Mouse (Mus musculus): ENCODE results near the gene Mtch1. TPM values are rescaled to one million over a fixed set of nuclear protein-coding genes. Genes with fewer than 3 reads are reported as not detected.

The Mtch1 gene
- total RNA-seq (2012; rRNA removed) (139 and 143 TPM in 2 replicates), total RNA-seq (2014; rRNA removed) (56.8 and 66.1 TPM in 2 replicates), polyA plus RNA-seq (2012; ENCODE audit: insufficient read length, low read depth) (102 and 110 TPM in 2 replicates)

DNA sequence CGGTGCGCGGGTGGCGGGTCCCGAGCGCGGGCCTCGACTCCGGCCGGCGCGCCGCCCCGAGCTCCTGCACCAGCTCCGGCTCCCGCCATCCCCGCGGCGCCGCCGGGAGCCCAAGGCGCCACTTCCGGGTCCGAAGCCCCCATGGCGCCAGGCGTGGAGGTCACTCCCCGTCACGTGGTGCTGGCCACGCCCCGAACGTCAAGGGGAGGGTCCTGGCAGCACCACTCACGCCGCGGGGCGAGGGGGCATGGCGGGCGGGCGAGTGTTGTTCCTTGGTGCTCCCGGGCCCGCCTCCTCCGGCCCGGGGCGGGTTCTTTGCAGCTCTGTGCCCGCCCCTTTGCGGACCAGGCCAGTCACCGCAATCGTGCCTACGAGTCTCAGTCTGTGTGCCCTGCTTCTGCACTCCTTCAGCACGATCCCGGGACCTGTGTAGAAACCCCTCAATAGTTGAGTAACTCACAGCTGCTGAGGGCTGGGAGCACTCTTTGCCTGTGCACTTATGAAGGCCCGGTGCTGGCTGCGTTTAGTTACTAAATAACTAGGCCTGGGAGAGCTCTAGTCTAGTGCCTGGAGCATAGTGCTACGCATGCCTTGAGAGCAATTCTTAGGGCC is at the start of gene Mtch1:
TSS of gene Mtch1 (minus strand) at position 290 of the 612 bp plus-strand sequence.
- dilution Hi-C loops (cut with MboI; ENCODE audit: extremely low pct_ligation_motif_present, extremely low pct_unique_long_range_greater_than_20kb, low sequenced_read_pairs): no loop called here
- in situ Hi-C loops (cut with MboI; ENCODE audit: low pct_ligation_motif_present, low pct_unique_long_range_greater_than_20kb, low sequenced_read_pairs): no loop called here

DNA sequence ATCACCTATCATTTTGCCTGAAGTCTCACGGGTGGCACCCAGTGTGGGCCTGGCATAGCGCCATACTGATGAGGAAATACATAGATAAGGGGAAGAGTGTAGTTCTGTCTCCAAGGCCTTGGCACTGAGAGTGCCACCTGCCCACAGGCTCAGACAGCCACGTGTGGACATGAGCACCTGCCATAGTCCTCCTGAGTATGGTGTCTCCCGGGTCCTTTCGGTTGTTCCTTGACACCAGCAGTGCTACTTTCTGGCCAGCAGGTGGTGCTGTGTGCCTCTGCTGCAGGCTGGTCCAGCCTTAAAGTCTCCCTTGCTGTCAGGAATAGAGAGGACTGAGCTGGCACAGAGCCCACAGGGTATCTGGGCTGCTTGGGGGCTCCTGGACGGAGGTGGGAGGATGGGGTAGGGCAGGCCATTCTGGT is 49.1 kb upstream of the Mtch1 start:
- Histone ChIP-seq H3K4me1 (ENCODE audit: control insufficient read depth in 1 of 2, insufficient read depth in 2 of 2) (peaks cover 27 to 71% of the 10 kb centered on the region in 2 experiments), H3K4me3 (replicated peaks in 1 of 3; ENCODE audit: low read depth in 2 of 3, low read length in 2 of 3, poor library complexity in 1 of 3) (peak overlapping the region in 2 of 3 experiments; percentile 51 to 55), H3K9me3 (replicated peaks; ENCODE audit: low read length) (no peaks in the 10 kb centered on the region), H3K9ac (ENCODE audit: insufficient read depth, low read depth) (peak overlapping the region; percentile 87; the same call in 1 of the 2 replicates), H3K27ac (ENCODE audit: insufficient read depth, low read depth) (peak overlapping the region; percentile 89), H3K36me3 (replicated peaks in 1 of 2; ENCODE audit: control insufficient read depth in 1 of 2, insufficient read depth in 1 of 2, low read length in 1 of 2) (no peaks in the 10 kb centered on the region), H3K79me2 (replicated peaks; ENCODE audit: control insufficient read depth, extremely low read depth, insufficient read depth, poor library complexity, severe bottlenecking) (no peaks in the 10 kb centered on the region), H3K27me3 (replicated peaks) (no peaks in the 10 kb centered on the region), H3K4me2 (ENCODE audit: insufficient read depth, low read depth, poor library complexity, severe bottlenecking) (peak overlapping the region; percentile 94)
- dilution Hi-C loops (cut with MboI; ENCODE audit: extremely low pct_ligation_motif_present, extremely low pct_unique_long_range_greater_than_20kb, low sequenced_read_pairs) (no loop called here), in situ Hi-C loops (cut with MboI; ENCODE audit: low pct_ligation_motif_present, low pct_unique_long_range_greater_than_20kb, low sequenced_read_pairs) (loop anchor here (5.0 kb wide), 2 partner anchors 35 to 95 kb away; partner anchors contain the start of gene Pim1)
- peak; percentile 91 for DNase-seq (ENCODE audit: extremely low read depth)
- peak; percentile 81; the same call in 1 of the 2 replicates for TF ChIP-seq MAZ (IDR thresholded peaks at IDR 0.05; ENCODE audit: low read depth, low read length)
- peak; percentile 78 for TF ChIP-seq TCF12 (IDR thresholded peaks at IDR 0.05; ENCODE audit: low read depth, low read length)
- TF ChIP-seq JUN (IDR thresholded peaks at IDR 0.05; ENCODE audit: insufficient read depth, low read depth, low read length): no peak
- TF ChIP-seq ZMIZ1 (IDR thresholded peaks at IDR 0.05; ENCODE audit: low read depth, low read length): no peak
- TF ChIP-seq KAT2A (IDR thresholded peaks at IDR 0.05; ENCODE audit: insufficient replicate concordance, low read length): no peak
- TF ChIP-seq SMC3 (IDR thresholded peaks at IDR 0.05; ENCODE audit: low read depth, low read length): peak; percentile 99
- 0 out of 2 replicates have a peak, but pooled peaks have one; percentile 37 for TF ChIP-seq ZNF384 (IDR thresholded peaks at IDR 0.05; ENCODE audit: low read depth, low read length)
- no peak for TF ChIP-seq EP300 (IDR thresholded peaks at IDR 0.05; ENCODE audit: low read length)
- TF ChIP-seq SIN3A (IDR thresholded peaks at IDR 0.05; ENCODE audit: low read length): peak; percentile 77
- TF ChIP-seq HCFC1 (IDR thresholded peaks at IDR 0.05; ENCODE audit: low read depth, low read length): no peak
- no peak for TF ChIP-seq PAX5 (IDR thresholded peaks at IDR 0.05; ENCODE audit: low read length)
- TF ChIP-seq RAD21 (IDR thresholded peaks at IDR 0.05; ENCODE audit: low read depth, low read length): peak; percentile 98
- peak; percentile 20; the same call in 1 of the 2 replicates for TF ChIP-seq ELF1 (IDR thresholded peaks at IDR 0.05; ENCODE audit: low read depth, low read length)
- TF ChIP-seq POLR2A (IDR thresholded peaks at IDR 0.05; ENCODE audit: low read depth, low read length): peak; percentile 58; the same call in 1 of the 2 replicates
- TF ChIP-seq CHD1 (IDR thresholded peaks at IDR 0.05; ENCODE audit: low read depth, low read length): no peak

More for the DNA sequence above, at the start of gene Mtch1:
- H3K4me2 ChIP-seq (ENCODE audit: insufficient read depth, low read depth, poor library complexity, severe bottlenecking): peak within 1 kb of the TSS; percentile 83
- peak; percentile 97 for DNase-seq (ENCODE audit: extremely low read depth)
- no peaks in the 10 kb centered on the region for H3K27me3 ChIP-seq (replicated peaks)
- H3K4me1 ChIP-seq (ENCODE audit: control insufficient read depth in 1 of 2, insufficient read depth in 2 of 2): peaks cover 6 to 29% of the 10 kb centered on the region in 2 experiments
- H3K79me2 ChIP-seq (replicated peaks; ENCODE audit: control insufficient read depth, extremely low read depth, insufficient read depth, poor library complexity, severe bottlenecking): peaks cover 19% of the 10 kb centered on the region
- TF ChIP-seq UBTF (IDR thresholded peaks at IDR 0.05; ENCODE audit: low read depth, low read length) (0 out of 2 replicates have a peak, but pooled peaks have one; percentile 15), MAFK (IDR thresholded peaks at IDR 0.05; ENCODE audit: insufficient replicate concordance, low read length) (no peak), NRF1 (IDR thresholded peaks at IDR 0.05; ENCODE audit: low read depth, low read length) (peak; percentile 47; the same call in 1 of the 2 replicates), CHD1 (IDR thresholded peaks at IDR 0.05; ENCODE audit: low read depth, low read length) (no peak), MAX (IDR thresholded peaks at IDR 0.05; ENCODE audit: low read length) (peak; percentile 94), RAD21 (IDR thresholded peaks at IDR 0.05; ENCODE audit: low read depth, low read length) (no peak), KAT2A (IDR thresholded peaks at IDR 0.05; ENCODE audit: insufficient replicate concordance, low read length) (0 out of 2 replicates have a peak, but pooled peaks have one; percentile 58), IRF4 (IDR thresholded peaks at IDR 0.05; ENCODE audit: low read depth, low read length) (0 out of 2 replicates have a peak, but pooled peaks have one; percentile 28), ZMIZ1 (IDR thresholded peaks at IDR 0.05; ENCODE audit: low read depth, low read length) (peak; percentile 85), MXI1 (IDR thresholded peaks at IDR 0.05; ENCODE audit: low read depth, low read length) (peak; percentile 85), PAX5 (IDR thresholded peaks at IDR 0.05; ENCODE audit: low read length) (no peak), HCFC1 (IDR thresholded peaks at IDR 0.05; ENCODE audit: low read depth, low read length) (peak; percentile 72), ZC3H11A (IDR thresholded peaks at IDR 0.05; ENCODE audit: low read depth, low read length) (no peak), USF2 (conservative IDR thresholded peaks at IDR 0.05; ENCODE audit: low read depth, low read length) (peak; percentile 89), GABPA (IDR thresholded peaks at IDR 0.05; ENCODE audit: insufficient replicate concordance, low read depth, low read length) (no peak), POLR2AphosphoS2 (IDR thresholded peaks at IDR 0.05; ENCODE audit: low read depth, low read length) (peak; percentile 58; the same call in 1 of the 2 replicates), POLR2A (IDR thresholded peaks at IDR 0.05; ENCODE audit: low read depth, low read length) (peak; percentile 85), JUND (conservative IDR thresholded peaks at IDR 0.05; ENCODE audit: low read depth, low read length) (no peak), CHD2 (IDR thresholded peaks at IDR 0.05; ENCODE audit: low read length) (0 out of 2 replicates have a peak, but pooled peaks have one; percentile 25), CTCF (conservative IDR thresholded peaks at IDR 0.05 in 1 of 2, IDR thresholded peaks at IDR 0.05 in 1 of 2; ENCODE audit: low read depth in 2 of 2, low read length in 2 of 2) (no peak), JUN (IDR thresholded peaks at IDR 0.05; ENCODE audit: insufficient read depth, low read depth, low read length) (no peak), RCOR1 (conservative IDR thresholded peaks at IDR 0.05; ENCODE audit: low read depth, low read length) (no peak), EP300 (IDR thresholded peaks at IDR 0.05; ENCODE audit: low read length) (no peak), USF1 (IDR thresholded peaks at IDR 0.05; ENCODE audit: low read depth, low read length) (peak; percentile 96), E2F4 (IDR thresholded peaks at IDR 0.05; ENCODE audit: insufficient replicate concordance, low read depth, low read length) (no peak), SIN3A (IDR thresholded peaks at IDR 0.05; ENCODE audit: low read length) (peak; percentile 74), TBP (conservative IDR thresholded peaks at IDR 0.05; ENCODE audit: low read depth, low read length) (peak; percentile 50; the same call in 1 of the 2 replicates), ZNF384 (IDR thresholded peaks at IDR 0.05; ENCODE audit: low read depth, low read length) (no peak), MAZ (IDR thresholded peaks at IDR 0.05; ENCODE audit: low read depth, low read length) (0 out of 2 replicates have a peak, but pooled peaks have one; percentile 45), NELFE (IDR thresholded peaks at IDR 0.05; ENCODE audit: low read depth, low read length) (peak; percentile 84), TCF12 (IDR thresholded peaks at IDR 0.05; ENCODE audit: low read depth, low read length) (peak; percentile 91), BHLHE40 (IDR thresholded peaks at IDR 0.05; ENCODE audit: low read depth, low read length) (peak; percentile 73), ELF1 (IDR thresholded peaks at IDR 0.05; ENCODE audit: low read depth, low read length) (peak; percentile 99), ETS1 (conservative IDR thresholded peaks at IDR 0.05; ENCODE audit: low read depth, low read length) (no peak), MEF2A (IDR thresholded peaks at IDR 0.05; ENCODE audit: borderline replicate concordance, low read depth, low read length) (0 out of 2 replicates have a peak, but pooled peaks have one; percentile 9), MYC (IDR thresholded peaks at IDR 0.05; ENCODE audit: low read depth, low read length) (peak; percentile 67; the same call in 1 of the 2 replicates), ZKSCAN1 (IDR thresholded peaks at IDR 0.05; ENCODE audit: borderline replicate concordance, low read depth, low read length) (no peak), SMC3 (IDR thresholded peaks at IDR 0.05; ENCODE audit: low read depth, low read length) (no peak)
- peak within 1 kb of the TSS; percentile 88 for H3K9ac ChIP-seq (ENCODE audit: insufficient read depth, low read depth)
- H3K27ac ChIP-seq (ENCODE audit: insufficient read depth, low read depth): peak within 1 kb of the TSS; percentile 4; the same call in 1 of the 2 replicates
- H3K36me3 ChIP-seq (replicated peaks in 1 of 2; ENCODE audit: control insufficient read depth in 1 of 2, insufficient read depth in 1 of 2, low read length in 1 of 2): peaks cover 15 to 27% of the 10 kb centered on the region in 2 experiments
- H3K9me3 ChIP-seq (replicated peaks; ENCODE audit: low read length): no peaks in the 10 kb centered on the region
- H3K4me3 ChIP-seq (replicated peaks in 1 of 3; ENCODE audit: low read depth in 2 of 3, low read length in 2 of 3, poor library complexity in 1 of 3): peak within 1 kb of the TSS; percentile 85 to 99 (median 96)

Measured in CH12.LX (cell line).